Mouse (Mus musculus) small intestine, adult 2 months (tissue): Measurements from ENCODE around the gene Ifnb1. TPM values are rescaled to one million over a fixed set of nuclear protein-coding genes. Genes with fewer than 3 reads are reported as not detected.
A peak's percentile ranks its signal among the peaks of the same experiment; 100 is the strongest.

Experiments
- H3K27ac ChIP-seq: fragments of 200-500 bp; 2 replicates; pipeline ENCODE4 v1.5.1; 2012; ENCODE audit warnings: low read depth, low read length, control low read depth, inconsistent platforms; ENCODE audit not compliant: insufficient read depth
- H3K27me3 ChIP-seq: fragments of 200-500 bp; 2 replicates; pipeline ENCODE4 v1.6.1; 2012; ENCODE audit warnings: mild to moderate bottlenecking, moderate library complexity, low read length, inconsistent platforms; ENCODE audit not compliant: control insufficient read depth, insufficient read depth
- H3K36me3 ChIP-seq: fragments of 200-500 bp; 2 replicates; pipeline ENCODE4 v1.6.1; 2012; ENCODE audit warnings: mild to moderate bottlenecking, low read length, control low read depth, inconsistent platforms; ENCODE audit not compliant: control insufficient read depth, insufficient read depth
- H3K4me1 ChIP-seq: fragments of 200-500 bp; 2 replicates; pipeline ENCODE4 v1.6.1; 2012; ENCODE audit warnings: low read length, inconsistent platforms, mixed read lengths; ENCODE audit not compliant: control insufficient read depth, insufficient read depth, insufficient read length
- H3K4me3 ChIP-seq: fragments of 200-500 bp; 2 replicates; pipeline ENCODE4 v1.5.1; 2012; ENCODE audit warnings: low read depth, mild to moderate bottlenecking, control low read depth, inconsistent platforms, low read length, moderate library complexity
- CTCF ChIP-seq: fragments of 200-500 bp; IDR thresholded peaks from 2 replicates; pipeline ENCODE4 v1.5.1; 2012; ENCODE audit warnings: low read depth, mild to moderate bottlenecking, control low read depth, inconsistent platforms, low read length, moderate library complexity, mixed read lengths; ENCODE audit not compliant: insufficient replicate concordance, insufficient read length; ENCODE audit errors: extremely low read depth
- POLR2A ChIP-seq: fragments of 200-500 bp; IDR thresholded peaks from 2 replicates; pipeline ENCODE4 v1.6.1; 2012; ENCODE audit warnings: low read depth, mild to moderate bottlenecking, control low read depth, inconsistent platforms, low read length, moderate library complexity
- WGBS: fragments of 180-500 bp; shearing (Covaris S2); methylation state at CpG from one replicate; pipeline ENCODE4 v1.1.7; 2018; 5-methylcytosine and 5-hydroxymethylcytosine counted together
- polyA plus RNA-seq: library from polyadenylated mRNA; depleted of rRNA; stranded (reverse); fragments of >200 nt; gene quantifications from 2 replicates; pipeline ENCODE4 v1.2.3, GENCODE M21; 2012

The Ifnb1 gene
- polyA plus RNA-seq, 1 experiment: not detected

DNA sequence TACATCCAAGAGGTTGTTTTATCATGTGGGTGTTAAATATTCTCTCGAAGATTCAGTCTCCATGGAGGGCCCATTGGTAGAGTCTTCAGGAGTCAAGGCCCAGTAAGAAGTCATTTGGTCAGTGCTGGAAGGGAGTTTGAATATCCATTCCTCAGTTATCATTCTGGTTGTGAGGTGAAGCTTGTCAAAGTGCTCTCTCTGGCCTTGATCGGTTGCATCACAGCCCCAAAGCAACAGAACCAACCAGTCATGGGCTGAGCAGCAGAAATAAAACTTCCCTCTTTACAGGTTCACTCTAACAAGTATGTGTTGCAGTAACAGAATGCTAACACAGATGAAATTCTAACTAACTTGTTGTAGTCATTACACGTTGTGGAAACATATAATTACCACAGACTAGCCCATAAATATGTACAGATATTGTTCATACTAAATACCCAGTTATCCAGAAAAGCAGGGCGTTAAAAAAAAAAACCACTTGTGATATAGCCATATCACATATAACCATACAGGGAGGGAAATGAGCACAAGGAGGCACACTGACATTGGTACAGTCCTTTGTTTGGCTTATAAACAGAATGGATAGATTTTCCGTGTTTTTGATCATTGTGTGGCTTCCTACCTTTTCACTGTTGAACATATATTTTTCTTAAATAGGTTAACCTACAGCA, 3.9 kb upstream of the Ifnb1 start:
- no peak overlapping the region for H3K27ac ChIP-seq
- H3K27me3 ChIP-seq: no peaks in the 10 kb centered on the region
- TF ChIP-seq CTCF: no peak
- no peak for TF ChIP-seq POLR2A
- H3K4me1 ChIP-seq: no peaks in the 10 kb centered on the region
- H3K4me3 ChIP-seq: no peak overlapping the region
- no peaks in the 10 kb centered on the region for H3K36me3 ChIP-seq
- WGBS: 78% methylated on average over 5 of the region's 5 CpGs

- Histone ChIP-seq H3K4me3 (no peak overlapping the region), H3K4me1 (no peaks in the 10 kb centered on the region), H3K27ac (no peak overlapping the region), H3K27me3 (no peaks in the 10 kb centered on the region), H3K36me3 (no peaks in the 10 kb centered on the region)
- 76% methylated on average over 3 of the region's 3 CpGs for WGBS
- TF ChIP-seq POLR2A (no peak), CTCF (no peak)
These were observed 2.8 kb upstream of the Ifnb1 start for GRCm38 (mm10) chr4:88525393-88525792.

DNA sequence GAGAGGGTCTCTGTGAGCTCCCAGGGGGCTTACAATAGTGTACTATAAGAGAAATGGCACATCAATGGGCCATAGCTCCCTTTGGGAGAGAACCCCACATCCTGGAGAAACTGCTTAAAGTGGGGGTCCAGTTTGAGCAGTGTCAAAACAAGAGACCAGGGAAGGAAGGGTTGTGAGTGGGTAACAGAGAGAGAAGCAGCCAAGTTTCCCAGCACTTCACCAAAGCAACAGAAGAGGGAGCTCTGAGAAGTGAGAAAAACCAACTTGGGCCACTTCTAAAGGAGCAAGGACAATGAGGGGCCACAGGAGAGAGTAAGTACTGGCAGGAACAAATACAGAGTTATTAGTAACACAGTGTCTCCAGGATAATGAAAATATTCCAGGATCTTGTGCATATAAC, 667 bp upstream of the Ifnb1 start:
- Histone ChIP-seq H3K27me3 (no peaks in the 10 kb centered on the region), H3K27ac (no peak overlapping the region), H3K4me1 (no peaks in the 10 kb centered on the region), H3K36me3 (no peaks in the 10 kb centered on the region), H3K4me3 (no peak overlapping the region)
- TF ChIP-seq CTCF (no peak), POLR2A (no peak)

GRCm38 (mm10) chr4:88517957-88518356, 4.6 kb downstream of the Ifnb1 start:
- no peak for TF ChIP-seq POLR2A
- no peak for TF ChIP-seq CTCF
- WGBS: 90% methylated on average over 2 of the region's 2 CpGs
- no peak overlapping the region for H3K27ac ChIP-seq
- H3K4me1 ChIP-seq: no peaks in the 10 kb centered on the region
- H3K4me3 ChIP-seq: no peak overlapping the region
- no peaks in the 10 kb centered on the region for H3K36me3 ChIP-seq
- H3K27me3 ChIP-seq: no peaks in the 10 kb centered on the region

GRCm38 (mm10) chr4:88515711-88516211, 6.8 kb downstream of the Ifnb1 start:
- Histone ChIP-seq H3K4me1 (no peaks in the 10 kb centered on the region), H3K36me3 (no peaks in the 10 kb centered on the region), H3K27ac (no peak overlapping the region), H3K27me3 (no peaks in the 10 kb centered on the region), H3K4me3 (no peak overlapping the region)
- WGBS: 8% methylated on average over 4 of the region's 4 CpGs
- TF ChIP-seq CTCF: no peak
- no peak for TF ChIP-seq POLR2A

GRCm38 (mm10) chr4:88515250-88515649, 7.3 kb downstream of the Ifnb1 start:
- Histone ChIP-seq H3K4me1 (no peaks in the 10 kb centered on the region), H3K36me3 (no peaks in the 10 kb centered on the region), H3K4me3 (no peak overlapping the region), H3K27me3 (no peaks in the 10 kb centered on the region), H3K27ac (no peak overlapping the region)
- TF ChIP-seq CTCF (no peak), POLR2A (no peak)
- 42% methylated on average over 2 of the region's 2 CpGs for WGBS

DNA sequence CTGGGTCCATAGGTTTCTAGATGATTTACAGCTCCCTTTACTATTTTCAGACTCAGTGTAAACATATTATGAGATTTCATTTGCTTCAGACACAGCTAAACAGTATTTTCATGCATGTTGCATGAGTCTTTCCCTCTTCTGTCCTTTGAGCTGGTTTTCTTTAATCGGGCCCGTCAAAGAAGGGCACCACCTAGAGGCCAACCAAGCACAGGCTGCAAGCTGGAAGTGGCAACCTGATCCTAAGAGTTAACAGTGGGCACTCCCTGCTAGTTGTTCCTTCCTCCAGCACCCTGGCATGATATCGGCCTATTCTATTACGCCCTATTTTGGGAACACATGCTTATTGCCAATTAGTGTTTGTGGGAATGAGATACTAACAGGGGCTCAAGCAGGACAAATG, 8.2 kb downstream of the Ifnb1 start:
- Histone ChIP-seq H3K36me3 (no peaks in the 10 kb centered on the region), H3K4me1 (no peaks in the 10 kb centered on the region), H3K4me3 (no peak overlapping the region), H3K27ac (no peak overlapping the region), H3K27me3 (no peaks in the 10 kb centered on the region)
- no peak for TF ChIP-seq POLR2A
- peak; percentile 54; the same call in 1 of the 2 replicates for TF ChIP-seq CTCF
- 39% methylated on average over 4 of the region's 4 CpGs for WGBS

DNA sequence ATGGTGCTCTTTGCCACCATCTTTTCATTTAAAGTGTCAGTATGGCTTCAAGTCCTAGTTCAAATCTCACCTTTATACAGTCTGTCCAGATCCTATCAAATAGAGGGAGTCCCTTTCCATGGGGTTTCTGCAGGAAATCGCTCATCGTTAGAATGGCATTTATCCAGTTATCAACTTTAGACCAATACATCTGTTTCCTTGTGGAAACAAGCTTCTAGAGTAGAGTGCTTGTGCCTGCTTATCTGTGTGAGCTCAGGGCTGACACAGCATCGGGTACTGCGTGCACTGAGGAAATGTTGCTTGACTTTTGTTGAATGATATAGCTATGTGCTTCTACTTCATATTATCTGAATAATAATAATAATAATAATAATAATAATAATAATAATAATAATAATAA, 8.8 kb downstream of the Ifnb1 start:
- no peaks in the 10 kb centered on the region for H3K27me3 ChIP-seq
- TF ChIP-seq CTCF: no peak
- no peak for TF ChIP-seq POLR2A
- WGBS: 93% methylated on average over 4 of the region's 4 CpGs
- no peak overlapping the region for H3K4me3 ChIP-seq
- no peaks in the 10 kb centered on the region for H3K36me3 ChIP-seq
- no peaks in the 10 kb centered on the region for H3K4me1 ChIP-seq
- no peak overlapping the region for H3K27ac ChIP-seq
